Mouse (Mus musculus) G1E (cell line): ENCODE results near the gene Angptl4. TPM values are rescaled to one million over a fixed set of nuclear protein-coding genes. Genes with fewer than 3 reads are reported as not detected.

Experiments used
- ATAC-seq: 2 replicates; pipeline ENCODE4 v1.8.0; 2016; ENCODE audit warnings: mild to moderate bottlenecking; ENCODE audit not compliant: insufficient number of reproducible peaks, poor library complexity, low FRiP score, severe bottlenecking; ENCODE audit errors: extremely low read depth
- DNase-seq: peaks from one replicate; pipeline ENCODE4 v3.0.0; 2012; ENCODE audit warnings: low spot score
- H3K27me3 ChIP-seq: 2 replicates; pipeline ENCODE4 v1.6.1; 2012; ENCODE audit warnings: mild to moderate bottlenecking, low read length, inconsistent platforms; ENCODE audit not compliant: insufficient read depth
- H3K36me3 ChIP-seq: replicated peaks from 2 replicates; pipeline ENCODE3; 2012; ENCODE audit warnings: mild to moderate bottlenecking, inconsistent platforms
- H3K4me1 ChIP-seq: 2 replicates; pipeline ENCODE4 v1.6.1; 2012; ENCODE audit warnings: low read depth, low read length, inconsistent platforms, mixed read lengths; ENCODE audit not compliant: insufficient read depth
- H3K4me3 ChIP-seq: 2 replicates; pipeline ENCODE4 v1.5.1; 2012; ENCODE audit warnings: low read depth, mild to moderate bottlenecking, inconsistent platforms, low read length, moderate library complexity, mixed read lengths
- H3K9me3 ChIP-seq: replicated peaks from 2 replicates; pipeline ENCODE4 v1.6.1; 2012; ENCODE audit warnings: inconsistent platforms
- CTCF ChIP-seq: IDR thresholded peaks from 2 replicates; pipeline ENCODE4 v1.5.1; 2012; ENCODE audit warnings: low read depth, low read length, inconsistent platforms, mixed read lengths
- GATA1 ChIP-seq: IDR thresholded peaks from 2 replicates; pipeline ENCODE4 v1.6.1; 2012; ENCODE audit warnings: borderline replicate concordance, low read length, inconsistent platforms, mixed read lengths
- GATA2 ChIP-seq: IDR thresholded peaks from 2 replicates; pipeline ENCODE4 v1.6.1; 2012; ENCODE audit warnings: low read depth, low read length, inconsistent platforms, borderline replicate concordance
- POLR2AphosphoS5 ChIP-seq: IDR thresholded peaks from 2 replicates; pipeline ENCODE4 v1.6.1; 2012; ENCODE audit warnings: low read depth, low read length, inconsistent platforms; ENCODE audit not compliant: insufficient replicate concordance
- TAL1 ChIP-seq: conservative IDR thresholded peaks from 2 replicates; pipeline ENCODE4 v1.6.1; 2012; ENCODE audit warnings: low read depth, low read length, inconsistent platforms, mixed read lengths
- polyA plus RNA-seq: library from polyadenylated mRNA; stranded (reverse); fragments of >175 nt; gene quantifications from 2 replicates; pipeline ENCODE4 v1.2.3, GENCODE M21; 2012
- total RNA-seq, 2 experiments: library from RNA; stranded (forward) in 1 of 2; stranded (reverse) in 1 of 2; fragments of 200-1000 nt in 1 of 2; fragments of >200 nt in 1 of 2; fragmentation: Nextera tagmentation in 1 of 2; gene quantifications; 2 replicates each; pipeline ENCODE4 v1.2.3; 2014 to 2017

Gene Angptl4
- total and polyA plus RNA-seq, 3 experiments, result 0.11 TPM; not detected in 2

- peaks cover 5% of the 10 kb centered on the region; the same call in 1 of the 2 replicates for H3K9me3 ChIP-seq
- H3K36me3 ChIP-seq, result no peaks in the 10 kb centered on the region
- H3K4me3 ChIP-seq, result no peak overlapping the region
- peaks cover 11% of the 10 kb centered on the region for H3K27me3 ChIP-seq
- no peak for ATAC-seq
- no peak for DNase-seq
- TF ChIP-seq CTCF (no peak), POLR2AphosphoS5 (no peak), TAL1 (no peak), GATA2 (no peak), GATA1 (no peak)
- peaks cover 4% of the 10 kb centered on the region; the same call in 1 of the 2 replicates for H3K4me1 ChIP-seq
Measured at GRCm38 (mm10) chr17:33729215-33729614, 52.4 kb downstream of the Angptl4 start.

DNA sequence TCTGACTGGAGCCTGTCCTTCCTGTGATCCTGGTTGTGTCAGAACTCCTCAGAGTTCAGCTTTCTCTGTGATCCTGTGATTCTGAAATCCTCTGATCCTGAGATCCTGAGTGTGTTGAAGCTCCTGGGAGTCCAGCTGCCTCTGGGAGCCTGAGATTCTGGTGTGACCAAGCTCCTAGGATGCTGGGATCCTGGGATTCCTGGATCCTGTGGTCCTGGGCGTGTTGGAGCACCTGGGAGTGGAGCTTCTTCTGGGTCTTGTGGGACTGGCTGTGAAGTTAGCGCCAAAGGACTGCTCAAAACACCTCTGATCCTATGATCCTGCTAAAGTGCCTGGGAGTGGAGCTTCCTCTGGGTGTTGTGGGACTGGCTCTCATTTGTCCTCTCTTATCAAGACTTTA lies 53.2 kb downstream of the Angptl4 start:
- no peak for DNase-seq
- Histone ChIP-seq H3K4me3 (no peak overlapping the region), H3K27me3 (peaks cover 8% of the 10 kb centered on the region), H3K9me3 (peaks cover 5% of the 10 kb centered on the region; the same call in 1 of the 2 replicates), H3K36me3 (no peaks in the 10 kb centered on the region), H3K4me1 (peaks cover 4% of the 10 kb centered on the region; the same call in 1 of the 2 replicates)
- TF ChIP-seq TAL1, result no peak
- TF ChIP-seq GATA1, result no peak
- TF ChIP-seq CTCF, result no peak
- no peak for TF ChIP-seq GATA2
- TF ChIP-seq POLR2AphosphoS5, result no peak
- ATAC-seq, result no peak

Other genes with a start within 250 kb of the Angptl4 start
Only the 20 nearest of the 27 such genes appear.
- gene Zfp414, start 152.7 kb downstream of the Angptl4 start, total RNA-seq (2014; fragmentation: Nextera tagmentation), result 34.7 and 66.1 TPM in 2 replicates
- 14.7 and 26.3 TPM in 2 replicates for gene Zfp414, start 152.7 kb downstream of the Angptl4 start, total RNA-seq (2017)
- 111 and 116 TPM in 2 replicates for gene Zfp414, start 152.7 kb downstream of the Angptl4 start, polyA plus RNA-seq
- 2.0 and 3.3 TPM in 2 replicates for gene Pram1, start 143.8 kb downstream of the Angptl4 start, total RNA-seq (2014; fragmentation: Nextera tagmentation)
- 0.11 TPM in 1 of 2 replicates, not detected in the other for gene Pram1, start 143.8 kb downstream of the Angptl4 start, total RNA-seq (2017)
- gene Pram1, start 143.8 kb downstream of the Angptl4 start, polyA plus RNA-seq, result 0.24 TPM in 1 of 2 replicates, not detected in the other
- 329 and 356 TPM in 2 replicates for gene Hnrnpm, start 95.0 kb downstream of the Angptl4 start, total RNA-seq (2014; fragmentation: Nextera tagmentation)
- gene Hnrnpm, start 95.0 kb downstream of the Angptl4 start, total RNA-seq (2017), result 284 and 397 TPM in 2 replicates
- 1,176 and 1,322 TPM in 2 replicates for gene Hnrnpm, start 95.0 kb downstream of the Angptl4 start, polyA plus RNA-seq
- 102 and 120 TPM in 2 replicates for gene March2, start 63.2 kb downstream of the Angptl4 start, total RNA-seq (2014; fragmentation: Nextera tagmentation)
- 71.8 and 75.3 TPM in 2 replicates for gene March2, start 63.2 kb downstream of the Angptl4 start, total RNA-seq (2017)
- 19.0 and 33.3 TPM in 2 replicates for gene March2, start 63.2 kb downstream of the Angptl4 start, polyA plus RNA-seq
- gene Rab11b, start 21.3 kb downstream of the Angptl4 start, total RNA-seq (2014; fragmentation: Nextera tagmentation), result 71.0 and 71.4 TPM in 2 replicates
- gene Rab11b, start 21.3 kb downstream of the Angptl4 start, total RNA-seq (2017), result 23.1 and 25.8 TPM in 2 replicates
- 130 and 155 TPM in 2 replicates for gene Rab11b, start 21.3 kb downstream of the Angptl4 start, polyA plus RNA-seq
- 1.1 and 3.0 TPM in 2 replicates for gene Kank3, start 28.7 kb upstream of the Angptl4 start, total RNA-seq (2014; fragmentation: Nextera tagmentation)
- gene Kank3, start 28.7 kb upstream of the Angptl4 start, total RNA-seq (2017), result 6.6 and 7.3 TPM in 2 replicates
- gene Kank3, start 28.7 kb upstream of the Angptl4 start, polyA plus RNA-seq, result 4.3 TPM in 2 replicates
- 381 and 417 TPM in 2 replicates for gene Rps28, start 42.7 kb upstream of the Angptl4 start, total RNA-seq (2014; fragmentation: Nextera tagmentation)
- 3,098 and 4,163 TPM in 2 replicates for gene Rps28, start 42.7 kb upstream of the Angptl4 start, total RNA-seq (2017)
- 4,132 and 6,951 TPM in 2 replicates for gene Rps28, start 42.7 kb upstream of the Angptl4 start, polyA plus RNA-seq
- 131 and 137 TPM in 2 replicates for gene Ndufa7, start 42.7 kb upstream of the Angptl4 start, total RNA-seq (2014; fragmentation: Nextera tagmentation)
- gene Ndufa7, start 42.7 kb upstream of the Angptl4 start, total RNA-seq (2017), result 253 and 307 TPM in 2 replicates
- gene Ndufa7, start 42.7 kb upstream of the Angptl4 start, polyA plus RNA-seq, result 636 and 723 TPM in 2 replicates
- 2.3 and 4.5 TPM in 2 replicates for gene Cd320, start 61.3 kb upstream of the Angptl4 start, total RNA-seq (2014; fragmentation: Nextera tagmentation)
- 5.7 and 6.0 TPM in 2 replicates for gene Cd320, start 61.3 kb upstream of the Angptl4 start, total RNA-seq (2017)
- gene Cd320, start 61.3 kb upstream of the Angptl4 start, polyA plus RNA-seq, result 8.1 and 12.7 TPM in 2 replicates
- gene Gm7029, start 92.0 kb upstream of the Angptl4 start, total RNA-seq (2014; fragmentation: Nextera tagmentation), result not detected in 2 replicates
- gene Gm7029, start 92.0 kb upstream of the Angptl4 start, total RNA-seq (2017), result not detected in 2 replicates
- not detected in 2 replicates for gene Gm7029, start 92.0 kb upstream of the Angptl4 start, polyA plus RNA-seq
- gene Kifc1, start 108.8 kb upstream of the Angptl4 start, total RNA-seq (2014; fragmentation: Nextera tagmentation), result 16.2 and 58.2 TPM in 2 replicates
- 31.7 and 33.7 TPM in 2 replicates for gene Kifc1, start 108.8 kb upstream of the Angptl4 start, total RNA-seq (2017)
- gene Kifc1, start 108.8 kb upstream of the Angptl4 start, polyA plus RNA-seq, result 63.7 and 76.6 TPM in 2 replicates
- not detected in 2 replicates for gene Platr17, start 123.3 kb upstream of the Angptl4 start, total RNA-seq (2014; fragmentation: Nextera tagmentation)
- gene Platr17, start 123.3 kb upstream of the Angptl4 start, total RNA-seq (2017), result not detected in 2 replicates
- gene Platr17, start 123.3 kb upstream of the Angptl4 start, polyA plus RNA-seq, result 0.13 TPM in 1 of 2 replicates, not detected in the other
- gene Daxx, start 127.6 kb upstream of the Angptl4 start, total RNA-seq (2014; fragmentation: Nextera tagmentation), result 72.7 and 73.2 TPM in 2 replicates
- gene Daxx, start 127.6 kb upstream of the Angptl4 start, total RNA-seq (2017), result 33.0 and 46.3 TPM in 2 replicates
- 58.8 and 67.4 TPM in 2 replicates for gene Daxx, start 127.6 kb upstream of the Angptl4 start, polyA plus RNA-seq
- gene Tapbp, start 134.1 kb upstream of the Angptl4 start, total RNA-seq (2014; fragmentation: Nextera tagmentation), result 34.0 and 43.0 TPM in 2 replicates
- gene Tapbp, start 134.1 kb upstream of the Angptl4 start, total RNA-seq (2017), result 17.0 and 18.5 TPM in 2 replicates
- gene Tapbp, start 134.1 kb upstream of the Angptl4 start, polyA plus RNA-seq, result 142 and 157 TPM in 2 replicates
- 9.5 and 15.8 TPM in 2 replicates for gene Zbtb22, start 134.1 kb upstream of the Angptl4 start, total RNA-seq (2014; fragmentation: Nextera tagmentation)
- 19.7 and 22.2 TPM in 2 replicates for gene Zbtb22, start 134.1 kb upstream of the Angptl4 start, total RNA-seq (2017)
- gene Zbtb22, start 134.1 kb upstream of the Angptl4 start, polyA plus RNA-seq, result 41.9 and 42.1 TPM in 2 replicates
- gene Rgl2, start 147.7 kb upstream of the Angptl4 start, total RNA-seq (2014; fragmentation: Nextera tagmentation), result 27.0 and 32.9 TPM in 2 replicates
- 35.5 and 38.9 TPM in 2 replicates for gene Rgl2, start 147.7 kb upstream of the Angptl4 start, total RNA-seq (2017)
- gene Rgl2, start 147.7 kb upstream of the Angptl4 start, polyA plus RNA-seq, result 145 and 166 TPM in 2 replicates
- 63.5 and 75.3 TPM in 2 replicates for gene Pfdn6, start 158.5 kb upstream of the Angptl4 start, total RNA-seq (2014; fragmentation: Nextera tagmentation)
- gene Pfdn6, start 158.5 kb upstream of the Angptl4 start, total RNA-seq (2017), result 133 and 141 TPM in 2 replicates
- gene Pfdn6, start 158.5 kb upstream of the Angptl4 start, polyA plus RNA-seq, result 347 and 373 TPM in 2 replicates
- 29.6 and 34.2 TPM in 2 replicates for gene Wdr46, start 158.8 kb upstream of the Angptl4 start, total RNA-seq (2014; fragmentation: Nextera tagmentation)
- gene Wdr46, start 158.8 kb upstream of the Angptl4 start, total RNA-seq (2017), result 30.7 and 31.1 TPM in 2 replicates
- 72.2 and 83.2 TPM in 2 replicates for gene Wdr46, start 158.8 kb upstream of the Angptl4 start, polyA plus RNA-seq
- gene B3galt4, start 169.7 kb upstream of the Angptl4 start, total RNA-seq (2014; fragmentation: Nextera tagmentation), result 1.7 and 1.9 TPM in 2 replicates
- gene B3galt4, start 169.7 kb upstream of the Angptl4 start, total RNA-seq (2017), result 3.0 and 3.6 TPM in 2 replicates
- 10.9 and 13.5 TPM in 2 replicates for gene B3galt4, start 169.7 kb upstream of the Angptl4 start, polyA plus RNA-seq
- gene Vps52, start 174.0 kb upstream of the Angptl4 start, total RNA-seq (2014; fragmentation: Nextera tagmentation), result 30.0 and 34.1 TPM in 2 replicates
- 18.5 and 19.8 TPM in 2 replicates for gene Vps52, start 174.0 kb upstream of the Angptl4 start, total RNA-seq (2017)
- gene Vps52, start 174.0 kb upstream of the Angptl4 start, polyA plus RNA-seq, result 45.6 and 48.9 TPM in 2 replicates